Mouse (Mus musculus) embryo, embryonic 10 days (tissue): ENCODE results near the gene Spata32.
"Not testable (repeated sequence)": the region's sequence is repeated elsewhere in the genome, so short reads cannot be mapped to it uniquely, and the experiment has no call there.

ENCODE experiments used
- DNase-seq: peaks from one replicate; pipeline ENCODE4 v3.0.0-alpha.2; 2015; ENCODE audit warnings: low spot score

The Spata32 gene

DNA sequence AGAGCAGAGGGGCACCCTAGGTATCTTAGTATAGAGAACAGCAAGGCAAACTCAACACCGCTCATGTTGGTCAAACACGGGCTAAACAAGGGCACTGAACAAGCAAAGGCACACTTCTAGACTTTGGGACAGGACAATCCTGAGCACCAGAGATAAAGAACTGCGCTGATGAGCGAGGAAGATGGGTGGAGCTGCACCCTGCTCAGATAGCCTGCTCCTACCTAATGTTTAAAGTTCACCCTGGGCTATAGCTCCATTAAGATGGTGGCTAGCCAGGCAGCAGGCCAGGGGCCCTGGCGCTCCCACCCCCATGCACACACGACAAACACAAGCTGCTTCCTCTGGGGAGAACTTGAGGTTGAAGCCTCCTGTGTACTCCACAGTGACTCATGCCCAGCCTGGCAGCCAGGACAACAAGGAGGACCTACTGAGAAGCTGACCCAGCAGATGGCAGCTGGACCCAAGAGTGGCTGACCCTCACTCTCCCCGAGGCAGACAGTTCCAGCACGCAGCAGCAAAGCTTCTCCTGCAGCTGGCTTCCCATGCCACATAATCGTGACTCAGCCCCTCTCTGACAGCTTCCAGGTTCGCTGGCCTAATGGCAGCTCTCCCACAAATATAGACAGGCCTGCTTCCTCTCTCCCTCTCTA, 28.0 kb upstream of the Spata32 start:
- DNase-seq, result no peak

DNA sequence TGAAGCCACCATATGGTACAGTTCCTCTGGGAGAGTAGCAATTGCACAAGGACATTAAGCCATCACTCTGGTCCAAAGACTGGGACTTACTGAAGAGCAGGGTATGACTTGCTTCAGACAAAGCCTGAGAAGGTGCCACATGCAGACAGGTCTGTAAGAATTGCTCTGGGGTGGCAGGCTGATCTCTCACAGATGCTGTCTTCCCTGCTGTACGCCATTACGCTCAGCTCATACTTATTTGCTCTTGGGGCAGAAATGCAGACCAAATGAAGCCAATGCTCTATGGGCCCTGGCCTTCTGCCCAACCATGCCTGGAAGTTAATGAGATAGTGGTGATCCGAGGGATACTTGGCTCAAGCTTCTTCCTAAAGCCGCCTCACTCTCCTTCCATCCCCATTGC, 26.6 kb upstream of the Spata32 start:
- DNase-seq, result no peak

- DNase-seq, result no peak
Observed at GRCm38 (mm10) chr11:103240740-103241139, 22.5 kb upstream of the Spata32 start.

GRCm38 (mm10) chr11:103237757-103238156, 19.5 kb upstream of the Spata32 start:
- DNase-seq, result no peak

DNA sequence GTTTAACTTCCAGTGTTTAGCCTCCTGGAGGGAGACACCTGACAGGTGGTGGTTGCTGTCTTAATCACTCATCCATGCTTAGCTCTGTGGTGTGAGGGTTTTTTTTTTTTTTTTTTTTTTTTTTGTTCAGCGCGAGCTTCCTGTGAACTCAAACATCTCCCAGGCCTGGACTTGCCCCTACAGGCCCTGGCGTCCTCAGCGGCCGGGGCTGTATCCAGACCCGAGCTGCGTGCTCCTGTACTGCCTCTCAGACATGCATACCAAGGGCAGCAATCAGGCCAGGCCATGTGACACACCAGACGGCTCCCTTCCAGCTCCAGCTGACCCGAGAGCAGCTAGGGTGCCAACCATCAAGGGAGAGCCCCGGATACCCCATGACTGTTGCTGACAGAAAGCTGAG, 18.7 kb upstream of the Spata32 start:
- DNase-seq, result no peak

- DNase-seq, result no peak
Observed at GRCm38 (mm10) chr11:103236431-103236830, 18.2 kb upstream of the Spata32 start.

DNA sequence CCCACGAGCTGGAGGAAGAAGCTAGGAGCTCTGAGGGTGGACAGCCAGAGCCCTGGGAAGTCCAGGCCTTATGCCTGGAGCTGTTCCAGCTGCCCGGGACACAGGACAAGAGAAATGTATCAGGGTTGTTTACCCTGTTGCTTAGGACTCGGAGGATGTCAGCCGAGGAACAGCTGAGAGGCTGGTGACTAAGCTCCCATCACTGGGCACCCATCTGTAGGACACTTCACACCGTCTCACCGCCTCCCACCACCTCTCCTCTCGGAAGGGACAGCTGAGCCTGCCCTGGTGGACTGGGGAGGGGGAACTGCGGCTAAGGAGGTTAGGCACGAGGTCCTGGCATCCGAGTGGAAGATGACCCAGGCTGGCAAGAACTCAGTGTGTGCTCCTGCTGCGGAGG, 17.5 kb upstream of the Spata32 start:
- no peak for DNase-seq

DNA sequence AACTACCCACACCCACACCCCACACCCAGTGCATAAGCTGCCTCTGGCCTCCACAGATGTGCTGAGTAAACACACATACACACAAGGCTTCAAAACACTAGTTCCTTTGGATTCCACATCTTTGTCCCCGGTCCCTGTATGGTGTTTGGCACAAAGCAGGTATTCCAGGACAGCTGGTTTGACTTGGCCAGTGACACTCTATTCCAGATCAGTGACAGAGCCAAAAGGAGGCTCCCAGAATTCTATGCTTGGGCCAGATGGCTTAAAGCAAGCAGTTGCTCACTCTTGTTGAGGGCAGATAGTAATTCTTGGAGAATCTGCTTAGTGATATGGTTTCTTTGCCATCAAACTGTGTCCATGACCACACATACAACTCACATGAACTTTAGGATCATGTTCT, 16.2 kb upstream of the Spata32 start:
- DNase-seq, result no peak

DNA sequence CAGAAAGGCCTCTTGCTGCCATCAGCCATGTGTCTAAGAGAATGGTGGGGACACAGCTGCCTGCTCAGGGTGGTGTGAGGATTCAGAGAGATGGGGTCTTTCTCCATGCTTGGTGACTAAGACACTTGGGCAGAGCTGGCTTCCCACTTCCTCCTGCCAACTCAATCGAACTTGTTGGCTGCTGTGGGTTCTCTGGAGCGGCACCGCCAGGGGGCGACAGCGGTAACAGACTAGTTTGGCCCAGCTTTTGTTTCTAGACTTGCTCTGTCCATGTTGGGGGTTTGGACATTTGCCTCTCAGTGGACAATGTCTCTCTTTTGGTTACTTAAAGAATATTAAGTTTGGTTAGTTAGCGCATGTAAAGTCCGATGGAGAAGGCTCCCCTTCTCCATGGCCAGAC, 14.7 kb upstream of the Spata32 start:
- peak; percentile 86 for DNase-seq

DNA sequence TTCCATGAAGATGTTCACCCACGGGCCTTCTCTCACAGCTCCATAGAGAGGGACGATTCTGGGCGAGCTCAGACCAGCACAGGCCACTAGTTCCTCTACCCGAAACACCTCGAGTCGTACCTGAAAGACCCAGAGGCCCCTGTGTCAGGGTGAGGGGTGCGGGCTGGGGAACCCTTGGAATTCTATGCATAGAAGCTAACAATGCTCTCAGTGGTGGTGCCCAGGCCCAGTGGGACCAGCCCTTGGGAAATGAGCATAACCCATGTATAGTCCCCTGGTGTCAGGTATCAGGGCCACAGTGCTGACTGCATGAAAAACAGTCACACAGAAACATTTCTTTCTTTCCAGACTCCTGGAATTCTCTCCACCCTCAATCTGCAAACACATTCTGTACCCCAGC, 13.1 kb upstream of the Spata32 start:
- DNase-seq, result no peak

DNA sequence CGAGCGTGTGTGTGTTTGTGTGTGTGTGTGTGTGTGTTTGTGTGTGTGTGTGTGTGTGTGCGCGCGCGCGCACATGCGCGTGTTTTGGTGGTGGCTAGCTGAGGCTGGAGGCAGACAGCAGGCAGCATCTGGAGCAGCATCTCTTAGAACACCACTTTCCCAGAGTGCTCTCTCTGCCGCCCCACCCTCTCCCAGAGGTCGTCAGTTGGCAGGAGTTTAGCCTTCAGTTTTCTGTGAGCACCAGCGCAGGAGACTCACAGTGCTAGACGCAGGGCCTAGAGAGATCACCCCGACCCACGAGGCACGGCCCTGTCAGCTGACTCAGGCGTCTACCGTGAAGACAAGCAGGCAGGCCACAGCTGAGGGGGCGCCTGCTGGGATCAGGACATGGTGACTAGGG, 12.4 kb upstream of the Spata32 start:
- DNase-seq, result no peak

- no peak for DNase-seq
Observed at GRCm38 (mm10) chr11:103229608-103230007, 11.4 kb upstream of the Spata32 start.

DNA sequence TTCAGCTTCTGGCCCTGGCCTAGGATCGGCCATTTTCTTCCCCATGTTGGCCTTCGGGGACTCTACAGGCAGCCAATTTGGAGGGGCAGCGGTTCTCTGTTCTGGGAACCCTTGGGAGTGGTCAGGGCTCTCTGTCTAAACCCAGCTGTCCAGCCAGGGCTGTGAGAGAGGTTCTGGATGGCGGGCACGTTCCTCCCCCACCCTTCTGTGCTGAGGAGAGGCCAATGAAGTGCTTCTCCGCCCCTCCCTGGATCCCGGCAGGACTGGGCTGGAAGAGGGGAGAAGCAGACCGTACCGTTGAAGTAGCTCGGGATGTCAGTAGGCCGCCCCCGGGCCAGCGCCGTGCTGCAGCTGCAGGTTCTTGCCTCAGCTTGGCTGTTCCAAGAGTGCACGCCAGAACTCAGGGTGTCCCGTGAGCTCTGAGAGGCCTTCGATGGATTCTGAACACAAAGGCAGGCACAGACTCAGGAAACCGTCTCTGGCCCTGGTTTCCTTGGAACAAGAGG, 5.8 kb upstream of the Spata32 start:
- no peak for DNase-seq

GRCm38 (mm10) chr11:103223444-103223843, 5.2 kb upstream of the Spata32 start:
- DNase-seq, result no peak

GRCm38 (mm10) chr11:103222718-103223117, 4.5 kb upstream of the Spata32 start:
- not testable (repeated sequence) for DNase-seq

- no peak for DNase-seq
Observed at GRCm38 (mm10) chr11:103221437-103221836, 3.2 kb upstream of the Spata32 start.

DNA sequence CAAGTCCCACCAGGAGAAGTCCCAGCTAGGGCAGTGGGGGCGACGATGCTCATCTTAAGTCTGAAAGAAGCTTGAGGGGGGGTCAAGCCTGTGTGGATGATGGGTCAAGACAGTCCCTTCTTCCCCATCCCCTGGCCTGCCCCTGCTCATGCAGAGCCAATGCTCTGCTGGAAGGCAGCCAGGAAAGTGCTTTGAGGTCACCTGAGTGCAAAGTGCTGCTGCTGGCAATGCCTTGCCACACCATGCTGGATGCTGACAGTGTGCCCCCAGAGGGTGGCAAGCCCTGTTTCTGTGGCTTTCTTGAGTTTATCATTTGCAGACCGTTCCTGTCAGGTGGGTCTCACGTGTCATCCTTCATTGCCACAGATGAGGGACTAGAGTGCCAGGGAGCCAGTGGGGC, 1.8 kb upstream of the Spata32 start:
- DNase-seq, result no peak

- DNase-seq, result no peak
Observed at GRCm38 (mm10) chr11:103219259-103219658, 1.0 kb upstream of the Spata32 start.

DNA sequence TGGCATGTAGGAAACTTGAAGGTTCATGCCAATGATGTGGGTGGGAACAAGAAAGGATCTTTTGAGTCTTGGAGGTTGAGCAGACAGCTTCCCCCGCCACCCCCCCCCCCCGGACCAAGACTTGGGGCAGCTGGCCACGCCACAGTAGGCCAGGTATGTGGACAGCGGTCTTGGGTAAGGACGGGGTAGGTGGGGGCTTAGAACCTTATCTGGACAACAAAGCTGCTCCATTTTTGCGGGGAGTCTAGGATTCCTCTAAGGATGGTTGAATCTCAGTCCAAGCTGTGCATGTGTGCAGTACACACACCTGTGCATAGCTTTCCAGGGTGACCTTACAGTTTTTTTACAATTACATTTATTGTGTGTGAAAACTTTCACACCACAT, 277 bp upstream of the Spata32 start:
- DNase-seq, result no peak

DNA sequence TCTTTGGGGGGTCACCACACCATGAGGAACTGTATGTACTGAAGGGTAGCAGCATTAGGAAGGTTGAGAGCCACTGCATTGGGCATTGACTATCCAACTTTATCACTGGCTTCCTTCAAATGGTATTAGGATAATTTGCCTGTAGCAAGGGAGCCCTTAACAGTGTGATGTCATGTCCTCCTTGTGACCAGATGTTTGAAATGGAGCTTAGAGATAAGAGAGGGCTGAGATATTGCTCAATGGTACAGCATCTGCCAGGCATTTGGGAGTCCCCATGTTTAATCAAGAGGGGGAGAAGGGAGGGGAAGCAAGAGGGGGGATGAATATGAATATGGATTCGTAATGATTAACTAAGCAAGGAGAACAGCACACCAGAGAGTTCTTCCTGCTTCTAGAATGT, 2.9 kb downstream of the Spata32 start:
- DNase-seq, result no peak

DNA sequence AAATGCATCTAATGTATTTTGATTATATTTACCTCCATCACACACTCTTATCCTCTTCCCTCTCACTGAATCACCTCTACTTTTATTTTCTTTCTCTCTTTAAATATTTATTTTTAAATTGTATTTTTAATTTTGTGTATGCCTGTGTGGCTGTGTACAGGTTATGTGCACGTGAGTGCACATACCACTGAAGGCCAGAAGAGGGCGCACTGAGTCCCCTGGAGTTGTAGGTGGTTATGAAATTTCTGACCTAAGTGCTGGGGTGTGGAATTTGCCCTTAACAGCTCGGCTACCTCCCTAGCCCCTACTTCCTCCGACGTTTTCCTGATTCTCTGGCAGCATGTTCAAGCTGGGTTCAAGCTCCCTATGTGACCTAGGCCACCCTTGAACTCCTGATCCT, 4.5 kb downstream of the Spata32 start:
- DNase-seq, result no peak

- no peak for DNase-seq
Observed at GRCm38 (mm10) chr11:103210291-103210690, 7.9 kb downstream of the Spata32 start.

DNA sequence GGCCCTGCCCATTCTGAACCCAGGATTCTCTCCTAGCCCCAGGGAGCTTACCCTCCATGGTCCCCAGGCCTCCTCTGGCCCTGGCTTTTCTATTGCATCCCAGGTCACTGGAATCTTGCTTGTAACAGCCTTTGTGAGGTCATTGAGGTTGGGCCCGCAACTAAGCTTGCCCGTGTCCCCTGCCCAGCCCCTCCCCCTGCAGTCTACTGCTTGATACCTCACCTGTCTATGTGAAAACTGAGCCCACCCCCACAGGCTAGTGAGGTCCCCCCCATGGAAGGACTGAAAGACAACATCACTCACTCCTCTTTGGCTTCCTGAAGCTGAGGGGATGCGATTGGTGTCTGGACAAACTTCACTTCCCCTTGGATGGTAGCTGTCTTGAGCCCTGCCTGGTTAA, 9.8 kb downstream of the Spata32 start, which contains the start of gene 1700023F06Rik:
1700023F06Rik (minus strand) TSS at position 101 of the 400 bp plus-strand sequence.
- DNase-seq, result no peak

- DNase-seq, result no peak
Observed at GRCm38 (mm10) chr11:103206203-103206602, 12.0 kb downstream of the Spata32 start.
